Mouse (Mus musculus): Measurements from ENCODE around the gene Cenpo. TPM values are rescaled to one million over a fixed set of nuclear protein-coding genes. Genes with fewer than 3 reads are reported as not detected.

Gene Cenpo
- polyA plus RNA-seq, 3 experiments from 2014 or later, result 20.3 to 31.7 (median 20.6) TPM

GRCm38 (mm10) chr12:4198702-4199101 lies 35.4 kb downstream of the Cenpo start:
- ATAC-seq, result no peak

- ATAC-seq, result no peak
Observed at GRCm38 (mm10) chr12:4194643-4195042, 39.5 kb downstream of the Cenpo start.

GRCm38 (mm10) chr12:4193025-4193740 lies 40.9 kb downstream of the Cenpo start:
- no peak for ATAC-seq

- ATAC-seq, result no peak
Observed at GRCm38 (mm10) chr12:4192514-4192913, 41.6 kb downstream of the Cenpo start.

GRCm38 (mm10) chr12:4189060-4189447 lies 45.0 kb downstream of the Cenpo start:
- ATAC-seq, result no peak

GRCm38 (mm10) chr12:4188171-4189059 lies 45.7 kb downstream of the Cenpo start:
- no peak for ATAC-seq

- no peak for ATAC-seq
Observed at GRCm38 (mm10) chr12:4184648-4185047, 49.4 kb downstream of the Cenpo start.

GRCm38 (mm10) chr12:4180507-4180906 lies 53.6 kb downstream of the Cenpo start:
- no peak for ATAC-seq

- no peak for ATAC-seq
Observed at GRCm38 (mm10) chr12:4179671-4180233, 54.3 kb downstream of the Cenpo start.

GRCm38 (mm10) chr12:4178839-4179238 lies 55.3 kb downstream of the Cenpo start:
- no peak for ATAC-seq

DNA sequence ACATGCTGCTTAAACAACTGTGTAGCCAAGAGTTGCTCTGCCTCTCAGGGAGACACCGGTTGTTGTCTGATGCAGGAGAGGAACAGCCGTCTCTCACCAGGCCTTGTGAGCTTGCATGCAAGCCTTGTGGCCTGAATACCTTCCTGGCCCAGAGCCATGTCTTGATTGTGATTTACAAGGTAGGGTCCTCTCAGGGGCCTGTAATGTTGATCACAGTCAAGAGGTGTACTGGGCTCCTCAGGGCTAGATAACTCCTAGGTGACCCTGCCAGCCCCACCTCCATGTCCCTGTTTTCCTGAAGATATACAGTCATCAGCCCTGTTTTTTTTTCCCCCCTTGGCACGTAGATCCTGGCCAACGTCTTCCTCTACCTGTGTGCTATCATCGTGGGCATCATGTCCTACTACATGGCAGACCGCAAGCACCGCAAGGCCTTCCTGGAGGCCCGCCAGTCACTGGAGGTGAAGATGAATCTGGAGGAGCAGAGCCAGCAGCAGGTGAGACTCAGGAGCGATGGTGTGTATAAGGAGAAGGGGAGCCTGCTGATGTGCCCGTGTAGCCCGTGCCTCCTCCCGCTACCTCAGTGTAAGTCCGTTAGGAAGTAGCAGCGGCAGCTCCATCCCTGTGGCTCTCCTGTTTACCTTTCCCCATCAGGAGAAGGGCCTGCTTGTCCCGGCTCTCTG lies 60.8 kb downstream of the Cenpo start:
- ATAC-seq, result no peak

GRCm38 (mm10) chr12:4169622-4170021 lies 64.5 kb downstream of the Cenpo start:
- no peak for ATAC-seq

- no peak for ATAC-seq
Observed at GRCm38 (mm10) chr12:4169058-4169457, 65.0 kb downstream of the Cenpo start.

DNA sequence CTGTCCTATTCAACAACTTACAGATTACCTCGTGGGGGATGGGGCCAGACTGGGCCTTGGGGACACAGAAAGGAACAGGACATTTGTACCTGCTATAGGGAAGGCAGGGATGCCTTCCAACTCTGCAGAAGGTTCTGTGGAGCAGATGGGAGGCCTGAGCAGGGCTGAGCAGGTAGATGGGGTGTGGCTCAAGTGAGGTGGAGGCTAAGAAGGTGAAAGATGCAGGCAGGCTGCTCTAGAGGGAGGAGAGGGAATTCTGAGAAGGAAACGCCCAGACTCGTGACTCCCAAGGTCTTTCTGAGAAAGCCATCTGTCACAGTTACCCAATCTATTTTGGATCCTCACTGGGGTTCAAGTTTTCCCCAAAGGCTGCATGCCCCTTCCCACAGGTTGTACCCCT lies 67.1 kb downstream of the Cenpo start:
- no peak for ATAC-seq

GRCm38 (mm10) chr12:4162886-4163285 lies 71.2 kb downstream of the Cenpo start:
- no peak for ATAC-seq

DNA sequence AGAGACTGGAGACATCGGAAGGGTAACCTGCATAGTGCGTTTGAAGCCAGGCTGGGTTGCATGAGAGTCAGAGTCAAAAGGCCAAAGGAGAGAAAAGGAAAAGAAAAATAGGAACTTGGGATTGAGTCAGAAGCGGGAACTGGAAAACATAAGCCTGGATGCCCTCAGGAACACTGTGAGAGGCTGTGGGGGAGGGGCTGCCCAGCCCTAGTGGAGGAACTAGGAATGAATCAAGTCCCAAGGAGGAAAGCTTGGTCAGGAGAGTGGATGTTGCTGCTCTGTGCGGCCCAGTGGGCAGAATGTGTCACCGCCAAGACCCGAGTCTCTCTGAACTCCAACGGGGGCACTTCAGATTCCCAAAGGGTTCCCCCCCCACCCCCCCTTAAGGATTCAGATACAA lies 73.8 kb downstream of the Cenpo start:
- ATAC-seq, result no peak

GRCm38 (mm10) chr12:4158868-4159632 lies 75.0 kb downstream of the Cenpo start:
- no peak for ATAC-seq

- ATAC-seq, result no peak
Observed at GRCm38 (mm10) chr12:4158179-4158578, 75.9 kb downstream of the Cenpo start.

DNA sequence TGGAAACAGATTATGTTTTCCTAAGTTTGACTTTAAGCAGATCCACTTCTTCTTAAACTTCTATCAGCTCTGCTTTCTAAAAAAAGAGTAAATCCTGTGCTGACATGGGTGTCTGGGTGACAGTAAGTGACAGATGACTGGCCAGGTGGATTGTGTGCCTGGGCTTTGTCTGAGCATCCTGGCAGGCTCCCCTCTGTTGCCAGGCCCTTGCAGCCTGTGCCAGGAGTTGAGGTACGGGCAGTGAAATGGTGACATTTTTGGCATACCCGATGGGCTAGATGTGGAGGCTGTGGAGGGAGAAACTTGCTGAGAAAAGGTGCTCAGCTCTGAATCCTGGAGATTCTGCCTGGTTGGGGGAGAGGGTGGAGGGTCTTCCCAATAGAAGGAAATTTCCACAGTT lies 76.6 kb downstream of the Cenpo start:
- ATAC-seq, result no peak

- ATAC-seq, result no peak
Observed at GRCm38 (mm10) chr12:4151969-4152368, 82.1 kb downstream of the Cenpo start.

DNA sequence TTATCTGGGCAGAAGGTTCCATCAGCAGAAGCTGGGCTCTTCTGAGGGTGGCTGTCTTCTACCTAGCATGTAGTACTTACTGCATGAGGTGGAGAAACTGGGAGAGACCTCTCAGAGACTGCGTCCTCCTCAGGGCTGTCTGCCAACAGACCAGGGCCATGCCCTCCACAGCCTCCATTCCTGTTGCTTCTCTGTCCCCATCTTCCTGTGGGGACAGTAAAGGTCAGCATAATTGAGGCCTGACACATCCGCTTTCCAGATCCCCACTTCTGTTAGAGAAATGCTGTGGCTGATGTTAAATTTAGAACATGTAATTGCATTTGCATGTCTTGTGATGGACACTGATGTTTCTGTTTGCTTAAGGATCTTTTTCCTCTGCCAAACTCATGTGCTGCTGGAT lies 83.2 kb downstream of the Cenpo start:
- ATAC-seq, result no peak

Measured in inflammation-experienced regulatory T-cells, adult 6 months (primary cell).